Mouse (Mus musculus) kidney, postnatal 0 days (tissue): ENCODE measurements at regions not wholly inside any gene's neighbourhood (a gene's known extent, or its start where the extent isn't known, plus 50 kb on each side); places are given as distances from the start of the nearest gene placed in this dataset.

Source experiments
- ATAC-seq: fragments of 200-750 bp; cut with Nextera tagmentation; replicated peaks from 2 replicates; pipeline ENCODE4 v1.8.0; 2017; ENCODE audit warnings: low read depth, moderate number of reproducible peaks, moderate TSS enrichment, moderate library complexity; ENCODE audit not compliant: low FRiP score
- DNase-seq: peaks from one replicate; pipeline ENCODE4 v3.0.0-alpha.2; 2016; ENCODE audit warnings: low spot score
- H3K27ac ChIP-seq: fragments of 300-500 bp; sonication (generic); 2 replicates; pipeline ENCODE4 v1.5.1; 2014; ENCODE audit warnings: mild to moderate bottlenecking
- H3K27me3 ChIP-seq: fragments of 300-500 bp; sonication (generic); 2 replicates; pipeline ENCODE4 v1.6.1; 2014; ENCODE audit warnings: low read length, mixed read lengths; ENCODE audit not compliant: insufficient read depth
- H3K36me3 ChIP-seq: fragments of 300-500 bp; sonication (generic); 2 replicates; pipeline ENCODE4 v1.6.1; 2014; ENCODE audit warnings: low read length, mixed read lengths; ENCODE audit not compliant: insufficient read depth
- H3K4me1 ChIP-seq: fragments of 300-500 bp; sonication (generic); replicated peaks from 2 replicates; pipeline ENCODE4 v1.6.1; 2014; ENCODE audit warnings: antibody characterized with exemption, low read length, mixed read lengths; ENCODE audit not compliant: insufficient read depth
- H3K4me2 ChIP-seq: fragments of 300-500 bp; sonication (generic); 2 replicates; pipeline ENCODE4 v1.6.1; 2014; ENCODE audit warnings: mild to moderate bottlenecking, low read length, moderate library complexity, mixed read lengths
- H3K4me3 ChIP-seq: fragments of 300-500 bp; sonication (generic); replicated peaks from 2 replicates; pipeline ENCODE4 v1.5.1; 2014; ENCODE audit warnings: low read depth, low read length
- H3K9ac ChIP-seq: fragments of 300-500 bp; sonication (generic); 2 replicates; pipeline ENCODE4 v1.6.1; 2014; ENCODE audit warnings: low read depth, low read length
- H3K9me3 ChIP-seq: fragments of 300-500 bp; sonication (generic); replicated peaks from 2 replicates; pipeline ENCODE4 v1.6.1; 2016; ENCODE audit warnings: low read length, inconsistent platforms, mixed read lengths
- CTCF ChIP-seq: IDR thresholded peaks from 2 replicates; pipeline ENCODE4 v1.5.1; 2016; ENCODE audit warnings: antibody characterized with exemption, low read depth, mild to moderate bottlenecking, moderate library complexity
- WGBS: fragments of 180-500 bp; shearing (Covaris S2); extraction: QIAGEN DNeasy Blood & Tissue Kit; methylation state at CpG from one replicate; pipeline ENCODE4 v1.1.7; 2014; 5-methylcytosine and 5-hydroxymethylcytosine counted together

GRCm38 (mm10) chr8:8392303-8392702 is 268.7 kb downstream of the Efnb2 start:
- Histone ChIP-seq H3K36me3 (no peaks in the 10 kb centered on the region), H3K4me3 (no peak overlapping the region), H3K27me3 (no peaks in the 10 kb centered on the region), H3K9me3 (no peaks in the 10 kb centered on the region), H3K4me2 (no peak overlapping the region), H3K9ac (no peak overlapping the region), H3K27ac (no peak overlapping the region), H3K4me1 (no peaks in the 10 kb centered on the region)
- peak; percentile 59; the same call in 1 of the 2 replicates for ATAC-seq
- DNase-seq: peak; percentile 8
- WGBS: 44% methylated on average over 5 of the region's 5 CpGs
- TF ChIP-seq CTCF: no peak

GRCm38 (mm10) chr8:8391321-8391720 is 269.7 kb downstream of the Efnb2 start:
- 83% methylated on average over 9 of the region's 9 CpGs for WGBS
- Histone ChIP-seq H3K9ac (no peak overlapping the region), H3K4me3 (no peak overlapping the region), H3K9me3 (no peaks in the 10 kb centered on the region), H3K27ac (no peak overlapping the region), H3K36me3 (no peaks in the 10 kb centered on the region), H3K27me3 (no peaks in the 10 kb centered on the region), H3K4me1 (no peaks in the 10 kb centered on the region), H3K4me2 (no peak overlapping the region)
- DNase-seq (no peak), ATAC-seq (no peak)
- no peak for TF ChIP-seq CTCF

- no peak overlapping the region for H3K27ac ChIP-seq
- no peak overlapping the region for H3K4me2 ChIP-seq
- no peak for ATAC-seq
- no peaks in the 10 kb centered on the region for H3K4me1 ChIP-seq
- H3K9me3 ChIP-seq: no peaks in the 10 kb centered on the region
- no peak for TF ChIP-seq CTCF
- H3K27me3 ChIP-seq: no peaks in the 10 kb centered on the region
- no peak overlapping the region for H3K9ac ChIP-seq
- no peaks in the 10 kb centered on the region for H3K36me3 ChIP-seq
- DNase-seq: no peak
- WGBS: 37% methylated on average over 4 of the region's 4 CpGs
- no peak overlapping the region for H3K4me3 ChIP-seq
Observed at GRCm38 (mm10) chr8:8378248-8378647, 282.8 kb downstream of the Efnb2 start.

- no peak for ATAC-seq
- Histone ChIP-seq H3K36me3 (no peaks in the 10 kb centered on the region), H3K27ac (no peak overlapping the region), H3K4me2 (no peak overlapping the region), H3K9ac (no peak overlapping the region), H3K4me1 (no peaks in the 10 kb centered on the region), H3K4me3 (no peak overlapping the region), H3K27me3 (no peaks in the 10 kb centered on the region), H3K9me3 (no peaks in the 10 kb centered on the region)
- 86% methylated on average over 3 of the region's 3 CpGs for WGBS
- no peak for DNase-seq
- no peak for TF ChIP-seq CTCF
Observed at GRCm38 (mm10) chr8:8376791-8377190, 284.3 kb downstream of the Efnb2 start.

GRCm38 (mm10) chr8:8376379-8376778 is 284.7 kb downstream of the Efnb2 start:
- Histone ChIP-seq H3K9me3 (no peaks in the 10 kb centered on the region), H3K4me1 (no peaks in the 10 kb centered on the region), H3K4me3 (no peak overlapping the region), H3K36me3 (no peaks in the 10 kb centered on the region), H3K4me2 (no peak overlapping the region), H3K9ac (no peak overlapping the region), H3K27ac (no peak overlapping the region), H3K27me3 (no peaks in the 10 kb centered on the region)
- ATAC-seq (no peak), DNase-seq (no peak)
- WGBS: 68% methylated on average over 2 of the region's 2 CpGs
- TF ChIP-seq CTCF: no peak

GRCm38 (mm10) chr8:8367282-8367871 is 293.7 kb downstream of the Efnb2 start:
- no peaks in the 10 kb centered on the region for H3K36me3 ChIP-seq
- H3K27me3 ChIP-seq: no peaks in the 10 kb centered on the region
- H3K9ac ChIP-seq: no peak overlapping the region
- no peak overlapping the region for H3K4me2 ChIP-seq
- H3K4me3 ChIP-seq: no peak overlapping the region
- H3K9me3 ChIP-seq: no peaks in the 10 kb centered on the region
- no peak for ATAC-seq
- H3K4me1 ChIP-seq: no peaks in the 10 kb centered on the region
- WGBS: 95% methylated on average over 4 of the region's 4 CpGs
- no peak overlapping the region for H3K27ac ChIP-seq
- no peak for TF ChIP-seq CTCF
- no peak for DNase-seq

GRCm38 (mm10) chr8:8361941-8362537 is 299.0 kb downstream of the Efnb2 start:
- TF ChIP-seq CTCF: no peak
- H3K27me3 ChIP-seq: no peaks in the 10 kb centered on the region
- no peaks in the 10 kb centered on the region for H3K9me3 ChIP-seq
- no peak overlapping the region for H3K27ac ChIP-seq
- H3K9ac ChIP-seq: no peak overlapping the region
- ATAC-seq (no peak), DNase-seq (no peak)
- no peak overlapping the region for H3K4me2 ChIP-seq
- no peak overlapping the region for H3K4me3 ChIP-seq
- H3K36me3 ChIP-seq: no peaks in the 10 kb centered on the region
- no peaks in the 10 kb centered on the region for H3K4me1 ChIP-seq
- WGBS: 80% methylated on average over 7 of the region's 7 CpGs
